Mouse (Mus musculus): ENCODE results near the gene Tas2r103. TPM values are rescaled to one million over a fixed set of nuclear protein-coding genes. Genes with fewer than 3 reads are reported as not detected.

The Tas2r103 gene
- polyA plus RNA-seq (2015; fragmentation: Nextera tagmentation; extraction: Ambion mirVana): not detected in 2 replicates

GRCm38 (mm10) chr6:133037001-133037400 lies at the start of gene Tas2r103:
Gene Tas2r103, minus strand, starts transcription at chr6:133037101.
- no peak within 1 kb of the TSS for H3K27ac ChIP-seq (replicated peaks)
- no peak for ATAC-seq (ENCODE audit: insufficient read depth)
- H3K4me1 ChIP-seq (replicated peaks): no peaks in the 10 kb centered on the region
- WGBS (ENCODE audit: insufficient replicate concordance): 51% methylated on average over 2 of the region's 2 CpGs
- no peak within 1 kb of the TSS for H3K4me3 ChIP-seq (replicated peaks)
- no peak within 1 kb of the TSS for H3K4me2 ChIP-seq
- no peak within 1 kb of the TSS for H3K9ac ChIP-seq
- H3K9me3 ChIP-seq (replicated peaks): no peaks in the 10 kb centered on the region
- H3K36me3 ChIP-seq (replicated peaks): no peaks in the 10 kb centered on the region
- H3K27me3 ChIP-seq: no peaks in the 10 kb centered on the region

DNA sequence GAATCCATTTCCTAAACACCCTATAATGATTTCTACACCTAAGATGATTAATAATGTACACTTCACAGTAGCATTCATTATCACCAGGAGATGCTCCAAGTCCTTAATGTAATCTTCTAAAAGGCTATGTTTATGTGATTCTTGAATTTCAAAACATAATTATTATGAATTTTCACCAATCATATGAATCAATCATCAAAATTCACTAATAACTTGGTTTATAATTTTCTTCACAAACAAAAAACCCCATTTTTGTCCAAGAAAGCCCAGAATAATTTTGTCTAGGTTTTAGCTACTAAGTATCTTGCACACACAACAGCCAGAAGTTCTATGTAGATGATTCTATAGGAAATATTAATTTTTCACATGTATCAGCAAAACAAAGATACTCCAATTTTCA lies 18.8 kb upstream of the Tas2r103 start, which contains the start of gene Tas2r140:
Gene Tas2r140 (minus strand): TSS at position 101 of the 400 bp plus-strand sequence.
- H3K9ac ChIP-seq: no peak within 1 kb of the TSS
- no peaks in the 10 kb centered on the region for H3K36me3 ChIP-seq (replicated peaks)
- H3K4me3 ChIP-seq (replicated peaks): no peak within 1 kb of the TSS
- H3K27ac ChIP-seq (replicated peaks): no peak within 1 kb of the TSS
- H3K4me1 ChIP-seq (replicated peaks): no peaks in the 10 kb centered on the region
- no peak within 1 kb of the TSS for H3K4me2 ChIP-seq
- no peak for ATAC-seq (ENCODE audit: insufficient read depth)
- H3K9me3 ChIP-seq (replicated peaks): no peaks in the 10 kb centered on the region
- H3K27me3 ChIP-seq: no peaks in the 10 kb centered on the region

Other genes starting within 250 kb of the Tas2r103 start
- gene Tas2r117, start 234.3 kb downstream of the Tas2r103 start, polyA plus RNA-seq (2015; fragmentation: Nextera tagmentation; extraction: Ambion mirVana): not detected in 2 replicates
- gene Tas2r123, start 190.0 kb downstream of the Tas2r103 start, polyA plus RNA-seq (2015; fragmentation: Nextera tagmentation; extraction: Ambion mirVana): not detected in 2 replicates
- gene Tas2r116, start 181.7 kb downstream of the Tas2r103 start, polyA plus RNA-seq (2015; fragmentation: Nextera tagmentation; extraction: Ambion mirVana): not detected in 2 replicates
- not detected in 2 replicates for gene Tas2r110, start 169.1 kb downstream of the Tas2r103 start, polyA plus RNA-seq (2015; fragmentation: Nextera tagmentation; extraction: Ambion mirVana)
- gene Tas2r113, start 144.1 kb downstream of the Tas2r103 start, polyA plus RNA-seq (2015; fragmentation: Nextera tagmentation; extraction: Ambion mirVana): not detected in 2 replicates
- gene Tas2r125, start 127.5 kb downstream of the Tas2r103 start, polyA plus RNA-seq (2015; fragmentation: Nextera tagmentation; extraction: Ambion mirVana): not detected in 2 replicates
- not detected in 2 replicates for gene Tas2r129, start 86.0 kb downstream of the Tas2r103 start, polyA plus RNA-seq (2015; fragmentation: Nextera tagmentation; extraction: Ambion mirVana)
- not detected in 2 replicates for gene Tas2r131, start 79.2 kb downstream of the Tas2r103 start, polyA plus RNA-seq (2015; fragmentation: Nextera tagmentation; extraction: Ambion mirVana)
- not detected in 2 replicates for gene Tas2r109, start 56.1 kb downstream of the Tas2r103 start, polyA plus RNA-seq (2015; fragmentation: Nextera tagmentation; extraction: Ambion mirVana)
- not detected in 2 replicates for gene Tas2r140, start 18.7 kb upstream of the Tas2r103 start, polyA plus RNA-seq (2015; fragmentation: Nextera tagmentation; extraction: Ambion mirVana)
- gene Smim10l1, start 67.8 kb upstream of the Tas2r103 start, polyA plus RNA-seq (2015; fragmentation: Nextera tagmentation; extraction: Ambion mirVana): 27.5 and 27.7 TPM in 2 replicates